Mouse (Mus musculus): ENCODE data around the gene Gm42715.

Gene Gm42715

GRCm38 (mm10) chr7:127541671-127542070 lies 22.3 kb downstream of the Gm42715 start:
- no peak for TF ChIP-seq GATA4 (IDR thresholded peaks at IDR 0.05; ENCODE audit: insufficient replicate concordance, low read length)

DNA sequence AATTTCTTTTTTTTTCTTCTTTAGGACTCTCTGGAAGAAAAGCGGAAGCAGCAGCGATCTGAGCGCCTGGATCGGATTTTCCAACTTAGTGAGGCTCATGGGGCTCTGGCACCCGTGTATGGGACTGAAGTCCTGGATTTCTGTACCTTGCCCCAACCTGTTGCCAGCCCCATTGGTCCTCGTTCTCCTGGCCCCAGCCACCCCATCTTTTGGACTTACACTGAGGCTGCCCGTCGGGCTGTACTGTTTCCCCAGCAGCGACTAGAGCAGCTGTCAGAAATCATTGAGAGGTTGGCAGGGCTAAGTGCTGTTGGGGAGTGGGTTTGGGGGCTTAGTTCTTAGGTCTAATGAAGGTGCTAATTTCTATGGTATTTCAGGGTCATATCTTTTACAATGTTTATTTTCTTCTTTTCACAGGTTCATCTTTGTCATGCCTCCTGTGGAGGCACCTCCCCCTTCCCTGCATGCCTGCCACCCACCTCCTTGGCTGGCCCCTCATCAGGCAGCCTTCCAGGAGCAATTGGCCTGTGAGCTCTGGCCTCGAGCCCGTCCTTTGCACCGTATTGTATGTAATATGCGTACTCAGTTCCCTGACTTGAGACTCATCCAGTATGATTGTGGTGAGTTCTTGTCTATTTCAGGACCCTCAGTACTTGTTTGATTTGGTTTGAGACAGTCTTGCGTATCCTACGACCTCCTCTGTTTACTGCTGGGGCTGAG lies 29.9 kb downstream of the Gm42715 start:
- TF ChIP-seq GATA4 (IDR thresholded peaks at IDR 0.05; ENCODE audit: insufficient replicate concordance, low read length) = no peak

DNA sequence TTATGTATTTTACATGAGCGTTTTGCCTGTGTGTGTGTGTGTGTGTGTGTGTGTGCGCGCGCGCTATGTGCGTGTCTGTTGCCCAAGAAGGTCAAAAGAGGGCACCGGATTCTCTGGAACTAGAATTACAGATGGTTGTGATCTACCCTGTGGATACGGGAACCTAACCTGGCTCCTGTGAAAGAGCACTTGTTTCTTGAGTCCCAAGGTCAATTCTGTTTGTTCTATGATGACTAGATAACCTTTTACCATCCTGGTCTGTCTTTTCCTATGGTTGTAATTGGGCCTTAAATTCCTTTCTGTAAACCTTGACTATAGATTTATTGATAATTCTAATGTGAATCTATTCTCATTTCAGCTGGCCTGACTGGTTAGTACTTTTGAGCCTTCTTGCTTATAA lies 32.2 kb downstream of the Gm42715 start:
- peak; percentile 68; the same call in 1 of the 2 replicates for TF ChIP-seq GATA4 (IDR thresholded peaks at IDR 0.05; ENCODE audit: insufficient replicate concordance, low read length)

GRCm38 (mm10) chr7:127560580-127560979 lies 41.2 kb downstream of the Gm42715 start:
- no peak for TF ChIP-seq GATA4 (IDR thresholded peaks at IDR 0.05; ENCODE audit: insufficient replicate concordance, low read length)

DNA sequence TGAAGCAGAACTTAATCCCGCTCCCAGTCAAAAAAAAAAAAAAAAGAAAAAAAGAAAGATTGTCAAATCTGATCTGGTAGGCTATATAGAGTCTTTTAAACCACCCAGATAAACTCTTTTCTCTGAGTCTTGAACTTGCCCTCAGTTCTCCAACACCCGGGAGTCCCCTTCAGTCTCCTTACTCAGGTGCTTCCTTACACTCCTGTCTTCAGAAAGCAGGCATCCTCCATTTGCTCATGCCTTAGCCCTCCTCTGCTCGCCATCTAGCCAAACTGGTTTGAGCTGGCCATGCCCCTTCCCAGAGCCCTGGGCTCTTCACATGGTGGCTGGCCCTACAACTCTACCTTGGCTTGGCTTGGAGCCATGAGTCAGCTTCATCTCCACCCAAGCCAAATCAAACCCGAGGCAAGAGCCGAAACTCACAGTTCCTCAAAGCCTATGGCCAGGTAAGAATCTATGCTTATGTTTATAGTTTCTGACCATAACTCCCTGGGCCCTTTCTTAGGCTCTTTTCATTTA lies 42.0 kb downstream of the Gm42715 start, which contains the start of gene Tmem265:
Tmem265 (plus strand) TSS at position 51 of the 519 bp plus-strand sequence.
- no peak for TF ChIP-seq GATA4 (IDR thresholded peaks at IDR 0.05; ENCODE audit: insufficient replicate concordance, low read length)

DNA sequence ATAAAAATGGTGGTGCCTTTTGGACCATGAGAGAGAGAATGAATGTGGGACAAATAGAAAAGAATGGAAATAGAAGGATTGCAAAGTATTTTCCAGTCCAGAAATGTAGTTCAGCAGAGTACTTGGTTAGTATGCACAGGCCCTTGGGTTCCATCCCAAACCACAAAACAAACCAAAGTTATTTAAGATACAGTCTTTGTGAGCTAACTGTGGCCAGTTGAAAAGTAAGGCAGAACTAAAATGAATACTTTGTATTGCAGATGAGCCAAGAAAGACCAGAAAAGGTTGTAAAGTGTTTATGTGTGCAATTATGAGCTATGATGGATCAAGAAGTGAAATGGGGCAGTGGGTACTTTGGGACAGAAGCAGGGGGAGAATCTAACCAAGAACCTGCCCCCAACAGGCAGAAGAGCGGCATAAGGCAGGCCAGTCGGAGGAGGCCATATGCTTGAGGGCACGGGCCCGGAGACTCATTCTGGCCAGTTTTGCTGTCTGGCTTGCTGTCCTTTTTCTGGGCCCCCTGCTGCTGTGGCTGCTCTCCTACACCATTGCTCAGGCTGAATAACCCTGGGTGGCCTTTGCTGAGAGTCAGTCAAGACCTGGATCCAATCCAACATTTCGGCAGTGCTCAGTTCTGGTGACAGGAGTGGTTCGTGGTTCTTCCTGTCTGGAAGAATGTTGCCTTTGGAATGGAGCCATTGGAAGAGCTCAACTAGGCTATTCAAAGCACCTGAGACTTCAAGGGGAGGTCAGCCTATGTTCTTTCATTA lies 45.2 kb downstream of the Gm42715 start:
- TF ChIP-seq GATA4 (IDR thresholded peaks at IDR 0.05; ENCODE audit: insufficient replicate concordance, low read length) = no peak

DNA sequence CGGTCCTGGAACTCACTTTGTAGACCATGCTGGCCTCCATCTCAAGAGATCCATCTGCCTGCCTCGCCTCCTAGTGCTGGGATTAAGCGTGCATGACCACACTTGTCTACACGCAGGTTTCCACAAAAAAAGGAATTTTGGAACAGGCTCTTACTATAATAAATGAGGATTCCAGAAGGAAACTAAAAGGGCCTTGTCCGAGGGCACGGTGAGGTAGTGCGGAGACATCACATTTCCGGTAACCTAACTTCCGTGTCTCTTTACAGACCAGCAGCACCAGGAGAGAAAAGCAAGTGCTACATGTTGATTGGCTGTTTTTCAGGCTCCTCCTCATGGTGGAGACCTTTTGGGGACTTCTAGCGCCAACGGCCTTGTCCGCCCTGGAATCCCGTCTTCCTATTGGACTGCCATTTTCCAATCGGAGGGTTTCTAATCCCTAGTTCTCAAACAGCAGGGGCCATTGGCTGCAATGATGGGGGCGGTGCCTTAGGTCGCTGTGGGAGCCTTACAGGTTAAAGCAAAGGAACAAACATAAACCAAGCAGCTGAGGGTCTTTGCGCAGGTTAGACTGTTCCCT lies 53.6 kb downstream of the Gm42715 start, which contains the start of gene Phkg2:
Phkg2 (plus strand) TSS at position 446 of the 577 bp plus-strand sequence.
- TF ChIP-seq GATA4 (IDR thresholded peaks at IDR 0.05; ENCODE audit: insufficient replicate concordance, low read length) = no peak

GRCm38 (mm10) chr7:127573503-127574008 lies 54.2 kb downstream of the Gm42715 start:
- no peak for TF ChIP-seq GATA4 (IDR thresholded peaks at IDR 0.05; ENCODE audit: insufficient replicate concordance, low read length)

DNA sequence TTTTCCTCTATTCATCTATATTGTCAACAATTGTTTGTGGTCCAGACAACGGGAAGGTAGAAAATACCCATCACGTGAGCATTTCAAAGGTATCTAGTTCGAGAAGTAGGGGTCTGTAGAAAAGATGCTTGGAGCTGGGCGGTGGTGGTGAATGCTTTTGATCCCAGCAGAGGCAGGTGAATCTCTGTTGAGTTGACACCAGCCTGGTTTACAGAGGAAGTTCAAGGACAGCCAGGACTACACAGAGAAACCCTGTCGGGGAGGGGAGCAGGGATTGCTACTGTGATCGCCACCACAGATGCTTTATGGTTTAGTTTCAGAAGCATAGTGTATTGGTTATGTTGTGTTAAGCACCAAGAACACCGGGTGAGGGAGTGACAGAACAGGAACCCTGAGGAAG lies 54.7 kb downstream of the Gm42715 start:
- TF ChIP-seq GATA4 (IDR thresholded peaks at IDR 0.05; ENCODE audit: insufficient replicate concordance, low read length) = no peak

GRCm38 (mm10) chr7:127583260-127583659 lies 63.9 kb downstream of the Gm42715 start:
- no peak for TF ChIP-seq GATA4 (IDR thresholded peaks at IDR 0.05; ENCODE audit: insufficient replicate concordance, low read length)

- no peak for TF ChIP-seq GATA4 (IDR thresholded peaks at IDR 0.05; ENCODE audit: insufficient replicate concordance, low read length)
Observed at GRCm38 (mm10) chr7:127585031-127585430, 65.6 kb downstream of the Gm42715 start.

- TF ChIP-seq GATA4 (IDR thresholded peaks at IDR 0.05; ENCODE audit: insufficient replicate concordance, low read length) = no peak
Observed at GRCm38 (mm10) chr7:127586149-127586548, 66.8 kb downstream of the Gm42715 start.

- no peak for TF ChIP-seq GATA4 (IDR thresholded peaks at IDR 0.05; ENCODE audit: insufficient replicate concordance, low read length)
Observed at GRCm38 (mm10) chr7:127587196-127587595, 67.8 kb downstream of the Gm42715 start.

- peak; percentile 16; the same call in 1 of the 2 replicates for TF ChIP-seq GATA4 (IDR thresholded peaks at IDR 0.05; ENCODE audit: insufficient replicate concordance, low read length)
Observed at GRCm38 (mm10) chr7:127588011-127588871, 68.9 kb downstream of the Gm42715 start, which contains the start of the genes Ccdc189 and Rnf40. Gene Ccdc189 (minus strand): TSS chr7:127588595. Gene Rnf40 (plus strand): TSS chr7:127588767.
